Mouse (Mus musculus): Measurements from ENCODE around the gene Fstl4. TPM values are rescaled to one million over a fixed set of nuclear protein-coding genes. Genes with fewer than 3 reads are reported as not detected.
A peak's percentile ranks its signal among the peaks of the same experiment; 100 is the strongest.
"Not testable (repeated sequence)": the region's sequence is repeated elsewhere in the genome, so short reads cannot be mapped to it uniquely, and the experiment has no call there.

Fstl4 gene
- total RNA-seq, 2 experiments from 2014 or later, result 0.04 to 0.05 TPM

DNA sequence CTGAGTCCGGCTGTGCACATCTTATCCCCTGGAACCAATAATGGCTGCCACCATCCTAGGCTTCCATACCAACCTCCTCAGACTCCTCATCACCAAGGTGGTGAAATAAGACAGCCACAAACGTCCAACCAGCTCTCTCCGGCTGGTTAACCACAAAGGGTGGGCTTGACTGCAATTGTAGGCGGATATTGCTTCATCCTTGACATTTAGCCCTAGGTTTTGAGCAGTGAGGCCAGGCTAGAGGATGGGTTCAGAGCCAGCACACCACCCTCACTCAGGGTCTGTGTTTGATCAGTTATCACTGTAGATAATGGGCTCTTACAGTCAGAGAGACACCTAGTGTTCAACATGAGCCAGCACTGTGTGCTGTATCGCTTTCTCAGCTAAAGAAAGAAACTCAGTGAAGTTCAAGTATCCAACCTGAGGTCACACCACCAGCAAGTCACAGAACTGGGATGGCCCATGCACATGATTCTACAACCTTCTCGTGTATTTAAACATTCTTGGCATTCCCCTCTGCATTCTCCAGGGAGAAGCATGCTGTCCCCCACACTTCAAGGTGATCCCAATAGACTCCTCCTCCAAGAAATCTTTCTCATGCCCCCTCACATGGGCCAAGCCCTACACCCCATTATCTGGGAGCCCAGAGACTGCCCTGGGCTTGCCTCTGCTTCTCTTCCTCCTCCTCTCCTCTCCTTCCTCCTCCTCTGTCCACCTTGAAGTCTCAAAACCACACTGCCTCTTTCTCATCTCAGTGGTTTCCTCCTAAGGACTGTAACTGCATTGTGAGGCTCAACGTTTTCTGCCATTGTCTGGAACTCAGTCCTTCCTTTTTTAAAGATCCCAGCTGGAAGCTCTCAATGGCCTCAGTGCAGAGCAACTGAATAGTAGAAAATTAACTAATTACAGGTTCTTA, 314.2 kb downstream of the Fstl4 start:
- ATAC-seq (replicated peaks; ENCODE audit: poor library complexity), result peak; percentile 92

DNA sequence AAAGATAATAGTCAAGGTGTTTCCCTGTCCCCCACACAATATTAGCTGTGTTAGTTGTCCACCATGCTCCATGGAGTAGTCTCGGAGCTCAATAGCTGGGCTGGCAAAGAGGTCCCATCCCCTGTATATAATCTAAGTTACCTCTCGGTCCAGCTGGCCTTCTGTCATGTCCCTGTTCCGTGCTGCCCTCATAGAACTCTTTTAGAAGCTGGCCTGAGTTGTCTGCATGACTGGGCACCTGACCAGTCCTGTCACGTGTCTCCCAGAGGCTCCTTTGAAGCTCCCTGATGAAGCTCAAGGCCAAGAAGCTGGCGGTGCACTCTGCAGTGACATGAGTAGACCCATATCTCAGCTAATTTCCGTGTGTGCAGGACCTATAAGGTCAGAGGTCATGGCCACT, 316.9 kb downstream of the Fstl4 start:
- ATAC-seq (replicated peaks; ENCODE audit: poor library complexity), result no peak

GRCm38 (mm10) chr11:53085367-53085766, 320.9 kb downstream of the Fstl4 start:
- peak; percentile 78 for ATAC-seq (replicated peaks; ENCODE audit: poor library complexity)

- ATAC-seq (replicated peaks; ENCODE audit: poor library complexity), result no peak
These were observed 321.6 kb downstream of the Fstl4 start for GRCm38 (mm10) chr11:53085858-53086565.

GRCm38 (mm10) chr11:53087896-53088295, 323.5 kb downstream of the Fstl4 start:
- ATAC-seq (replicated peaks; ENCODE audit: poor library complexity), result not testable (repeated sequence)

DNA sequence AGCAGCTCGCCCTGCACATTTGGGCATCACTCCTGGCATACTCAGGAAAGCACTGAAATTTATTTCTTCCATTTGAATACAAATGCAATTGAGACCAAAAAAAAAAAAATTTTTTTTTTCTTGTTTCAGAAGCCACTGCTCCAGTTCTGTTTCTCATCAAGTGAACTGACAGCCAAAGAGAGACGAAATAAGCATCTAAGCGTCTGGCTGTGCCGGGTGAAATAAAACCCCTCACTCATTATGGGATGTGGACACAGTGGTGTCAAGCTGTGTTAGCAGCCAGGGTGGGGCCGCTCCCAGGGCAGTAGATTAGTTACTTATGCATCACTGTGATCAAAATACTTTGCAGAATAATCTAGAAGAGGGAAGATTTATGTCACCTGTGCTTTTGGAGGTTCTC, 327.2 kb downstream of the Fstl4 start:
- ATAC-seq (replicated peaks; ENCODE audit: poor library complexity), result no peak

DNA sequence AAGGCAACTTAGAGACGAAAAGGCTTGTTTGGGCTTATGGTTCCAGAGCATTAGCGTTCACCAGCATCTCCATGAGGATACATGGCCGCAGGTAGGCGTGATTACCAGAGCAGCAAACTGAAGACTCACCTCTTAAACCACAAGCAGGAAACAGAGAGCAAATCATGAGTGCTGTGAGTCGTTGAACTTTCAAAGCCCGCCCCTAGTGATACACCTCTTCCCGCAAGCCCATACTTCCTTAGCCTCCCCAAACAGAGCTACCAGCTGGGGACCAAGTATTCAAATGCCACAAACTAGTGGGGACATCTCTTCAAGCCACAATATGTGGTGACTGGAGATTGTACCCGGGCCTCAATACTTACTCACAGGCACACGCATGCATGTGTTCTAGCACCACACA, 332.4 kb downstream of the Fstl4 start:
- peak; percentile 43 for ATAC-seq (replicated peaks; ENCODE audit: poor library complexity)

DNA sequence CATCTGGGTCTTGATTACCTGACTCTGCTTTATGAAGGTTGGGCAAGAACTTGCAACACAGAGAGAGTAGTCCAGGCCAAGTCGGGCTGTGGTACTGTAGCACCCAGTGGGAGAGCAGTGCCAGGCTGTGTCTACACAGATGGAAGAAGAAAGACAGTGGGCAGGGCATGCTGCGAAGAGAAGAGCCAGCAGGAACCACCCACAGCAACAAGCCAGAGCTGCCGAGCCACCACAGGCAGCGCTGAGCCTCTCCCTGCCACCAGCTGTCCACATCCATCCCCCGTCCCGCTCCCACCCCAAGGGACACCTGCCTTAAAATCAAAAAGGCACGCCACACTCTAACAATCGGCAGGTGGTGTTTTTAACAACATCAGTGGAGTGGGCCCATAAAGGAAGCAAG, 332.9 kb downstream of the Fstl4 start:
- peak; percentile 30 for ATAC-seq (replicated peaks; ENCODE audit: poor library complexity)

GRCm38 (mm10) chr11:53097870-53098269, 333.4 kb downstream of the Fstl4 start:
- ATAC-seq (replicated peaks; ENCODE audit: poor library complexity), result peak; percentile 71

DNA sequence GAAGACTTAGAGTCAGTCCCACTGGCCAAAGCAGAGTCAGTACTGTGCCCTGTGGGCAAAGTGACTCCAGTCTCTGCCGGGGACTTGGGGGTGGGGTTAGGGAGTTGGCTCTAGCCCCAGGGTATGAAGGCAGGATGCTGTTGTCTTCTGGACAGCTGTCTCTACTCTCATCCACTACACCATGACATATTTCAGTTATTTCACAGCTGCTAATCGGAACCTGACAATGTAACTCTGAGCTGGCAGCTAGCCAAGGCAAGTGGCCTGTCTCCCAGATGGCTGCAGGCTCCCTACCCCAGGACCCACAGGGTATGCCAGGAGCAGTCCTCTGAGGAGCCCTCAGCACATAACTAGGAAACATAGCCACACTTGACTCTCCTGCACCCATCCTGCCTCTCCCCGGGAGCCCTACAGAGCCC, 334.4 kb downstream of the Fstl4 start:
- ATAC-seq (replicated peaks; ENCODE audit: poor library complexity), result no peak

DNA sequence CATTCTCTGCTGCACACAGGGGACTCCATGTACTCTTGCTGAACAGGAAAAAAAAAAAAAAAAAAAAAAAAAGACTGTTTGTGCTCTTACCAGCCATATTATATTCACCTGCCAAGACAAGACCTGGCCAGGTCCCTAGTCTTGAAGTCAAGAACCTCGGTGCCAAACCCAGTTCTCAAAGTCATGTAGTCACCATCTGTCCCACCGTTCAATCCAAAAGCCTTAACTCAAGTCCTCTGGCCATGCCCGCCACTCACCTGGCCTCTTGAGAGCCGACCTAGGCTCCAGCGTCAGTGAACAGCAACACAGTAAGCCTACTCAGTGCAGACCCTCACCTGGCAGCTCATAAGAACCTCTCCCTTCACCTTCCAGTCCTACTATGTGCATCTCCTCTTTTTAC, 334.9 kb downstream of the Fstl4 start:
- no peak for ATAC-seq (replicated peaks; ENCODE audit: poor library complexity)

DNA sequence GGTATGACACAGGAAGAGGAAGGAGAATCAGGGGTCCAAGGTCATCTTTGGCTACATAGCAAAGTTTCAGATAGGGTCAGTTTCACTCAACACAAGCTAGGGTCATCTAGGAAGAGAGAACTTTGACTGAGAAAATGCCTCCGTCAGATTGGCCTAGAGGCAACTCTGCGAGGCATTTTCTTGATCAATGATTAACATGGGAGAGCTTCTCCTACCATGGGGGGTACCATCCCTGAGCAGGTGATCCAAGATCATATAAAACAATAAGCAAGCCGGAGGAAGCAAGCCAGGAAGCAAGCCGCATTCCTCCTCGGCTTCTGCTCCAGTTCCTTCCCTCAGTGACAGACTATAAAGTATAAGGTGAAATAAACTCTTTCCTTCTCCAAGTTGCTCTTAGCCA, 337.3 kb downstream of the Fstl4 start:
- no peak for ATAC-seq (replicated peaks; ENCODE audit: poor library complexity)

DNA sequence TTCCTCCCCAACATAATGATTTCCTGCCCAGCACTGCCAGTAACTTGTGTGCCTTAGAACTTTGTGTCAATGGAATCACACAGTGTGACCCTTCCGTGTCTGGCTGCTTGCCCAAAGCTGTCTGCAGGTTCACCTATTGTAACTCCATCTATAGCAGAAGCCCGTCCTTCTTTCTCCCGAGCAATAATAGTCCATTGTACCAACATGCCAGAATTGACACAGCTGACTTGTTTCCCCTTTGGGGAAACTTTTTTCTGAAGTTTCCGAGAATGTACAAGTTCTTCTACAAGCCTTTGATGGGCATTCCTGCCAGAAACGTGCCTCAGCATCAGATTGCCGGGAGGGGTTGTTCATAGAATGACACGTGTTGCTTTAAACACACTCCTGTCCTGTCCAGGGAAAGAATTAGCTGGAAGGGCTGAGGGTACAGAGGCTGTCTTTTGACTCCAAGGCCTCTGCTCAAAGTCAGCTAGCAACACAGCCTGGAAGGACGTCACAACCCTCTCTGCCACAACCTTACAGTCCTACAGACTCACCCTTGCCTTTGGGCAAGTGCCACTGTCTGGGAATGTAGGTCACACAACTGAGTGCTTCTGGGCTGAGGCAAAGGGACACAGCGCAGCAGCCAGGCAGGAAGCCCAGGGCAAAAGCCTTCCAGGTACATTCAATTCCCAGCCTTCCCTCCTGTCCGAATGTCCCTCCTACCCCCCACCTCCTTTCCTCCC, 339.3 kb downstream of the Fstl4 start:
- ATAC-seq (replicated peaks; ENCODE audit: poor library complexity), result no peak

GRCm38 (mm10) chr11:53107706-53108105, 343.3 kb downstream of the Fstl4 start:
- ATAC-seq (replicated peaks; ENCODE audit: poor library complexity), result no peak

DNA sequence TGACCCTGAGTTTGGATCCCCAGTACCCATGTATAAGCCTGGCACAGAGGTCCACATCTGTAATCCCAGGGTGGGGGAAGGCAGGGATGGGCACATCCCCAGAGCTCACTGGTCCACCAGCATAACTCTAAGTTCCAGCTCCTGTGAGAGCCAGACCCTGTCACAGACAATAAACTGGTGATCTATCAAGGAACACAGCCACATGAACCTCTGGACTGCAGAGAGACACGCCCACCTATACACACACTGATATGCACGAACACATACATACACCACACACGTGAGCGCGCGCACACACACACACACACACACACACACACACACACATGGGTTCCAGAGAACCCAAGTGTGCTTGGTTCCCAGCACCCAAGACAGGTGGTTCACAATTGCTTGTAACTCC, 344.4 kb downstream of the Fstl4 start:
- no peak for ATAC-seq (replicated peaks; ENCODE audit: poor library complexity)

- no peak for ATAC-seq (replicated peaks; ENCODE audit: poor library complexity)
These were observed 345.4 kb downstream of the Fstl4 start for GRCm38 (mm10) chr11:53109701-53110467.

- ATAC-seq (replicated peaks; ENCODE audit: poor library complexity), result peak; percentile 71; the same call in 1 of the 2 replicates
These were observed 351.3 kb downstream of the Fstl4 start for GRCm38 (mm10) chr11:53115711-53116110.

GRCm38 (mm10) chr11:53116356-53116755, 351.9 kb downstream of the Fstl4 start:
- ATAC-seq (replicated peaks; ENCODE audit: poor library complexity), result no peak

DNA sequence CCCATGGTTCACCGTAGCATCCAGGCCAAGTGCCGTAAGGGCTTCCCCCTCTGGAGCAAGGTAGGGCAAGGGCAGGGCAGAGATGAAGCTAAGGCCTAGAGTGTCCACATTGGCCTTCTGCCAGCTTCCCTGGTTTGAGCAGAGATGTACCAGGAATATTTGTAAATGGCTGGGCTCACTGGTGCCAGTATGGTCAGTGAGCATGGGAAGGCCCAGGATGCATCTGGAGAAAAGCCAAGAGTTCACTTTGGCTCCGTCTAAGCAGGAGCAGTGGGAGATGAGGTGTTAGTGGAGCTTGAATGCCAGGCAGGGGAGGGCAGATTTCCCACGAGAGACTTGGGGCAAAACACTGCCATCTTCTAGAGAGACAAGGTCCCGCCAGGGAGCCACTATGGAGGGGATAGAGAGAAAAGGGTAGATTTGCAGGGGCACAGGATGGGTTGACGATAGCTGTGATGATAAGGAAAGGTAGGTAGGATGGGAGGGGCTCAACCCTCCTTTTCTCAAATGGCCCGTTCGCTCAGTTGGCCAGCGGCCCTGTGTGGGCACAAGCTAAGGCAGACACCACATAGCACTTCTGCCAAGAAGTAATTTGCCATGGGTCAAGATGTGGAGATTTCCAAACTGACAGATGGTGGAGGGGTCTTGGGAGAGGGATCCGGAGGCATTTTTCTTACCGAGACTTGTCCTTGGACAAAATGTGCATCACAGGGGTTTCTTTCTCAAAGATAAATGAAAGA, 354.0 kb downstream of the Fstl4 start:
- ATAC-seq (replicated peaks; ENCODE audit: poor library complexity), result no peak

DNA sequence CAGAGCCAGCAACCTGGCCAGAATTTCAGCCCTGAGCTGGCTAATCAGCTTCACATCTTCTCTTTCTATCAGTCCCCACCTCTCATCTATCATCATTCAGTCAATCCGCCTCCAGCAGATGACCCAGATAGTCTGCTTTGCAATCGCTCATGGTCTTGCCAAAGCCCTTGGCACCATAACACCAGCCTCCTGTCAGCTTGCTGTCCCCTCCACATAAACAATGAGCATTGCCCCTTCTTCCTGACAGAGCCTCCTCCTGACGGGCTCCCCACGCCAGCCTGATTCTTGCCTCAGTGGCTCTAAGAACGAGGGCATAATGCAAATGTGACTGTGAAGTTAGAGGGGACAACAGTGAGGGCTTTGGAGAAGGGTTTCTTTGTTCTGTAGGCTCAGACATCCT, 355.5 kb downstream of the Fstl4 start:
- no peak for ATAC-seq (replicated peaks; ENCODE audit: poor library complexity)

Measured in megakaryocyte progenitor cell, adult 5-6 weeks (primary cell).